Mouse (Mus musculus) C2C12 (cell line): ENCODE data around the gene Olfr1358. TPM values are rescaled to one million over a fixed set of nuclear protein-coding genes. Genes with fewer than 3 reads are reported as not detected.

ENCODE experiments used
- H3K27me3 ChIP-seq: one replicate; pipeline ENCODE4 v1.6.1; 2011; ENCODE audit not compliant: control insufficient read depth, insufficient read depth, insufficient read length
- H3K36me3 ChIP-seq: one replicate; pipeline ENCODE4 v1.6.1; 2011; ENCODE audit not compliant: control insufficient read depth, insufficient read depth
- H3K4me3 ChIP-seq: one replicate; pipeline ENCODE4 v1.5.1; 2011; ENCODE audit warnings: mild to moderate bottlenecking, control low read depth; ENCODE audit not compliant: poor library complexity, insufficient read depth, severe bottlenecking
- H3K79me2 ChIP-seq: one replicate; pipeline ENCODE4 v1.6.1; 2011; ENCODE audit not compliant: control insufficient read depth, insufficient read depth
- H3K79me3 ChIP-seq: one replicate; pipeline ENCODE4 v1.6.1; 2011; ENCODE audit warnings: low read depth, control low read depth
- H3ac ChIP-seq: one replicate; pipeline ENCODE3; 2011; ENCODE audit warnings: low read depth; ENCODE audit not compliant: control insufficient read depth, insufficient read length
- CEBPB ChIP-seq: IDR thresholded peaks from one replicate; pipeline ENCODE4 v1.6.1; 2011; ENCODE audit warnings: low read depth, mild to moderate bottlenecking, control low read depth, moderate library complexity
- CTCF ChIP-seq: IDR thresholded peaks from one replicate; pipeline ENCODE4 v1.5.1; 2011; ENCODE audit not compliant: control insufficient read depth, insufficient read depth, insufficient read length
- FOSL1 ChIP-seq: IDR thresholded peaks from one replicate; pipeline ENCODE4 v1.8.0; 2011; ENCODE audit warnings: mild to moderate bottlenecking, low read length; ENCODE audit not compliant: poor library complexity, insufficient read depth, severe bottlenecking
- MAX ChIP-seq: IDR thresholded peaks from one replicate; pipeline ENCODE4 v1.6.1; 2011; ENCODE audit warnings: mild to moderate bottlenecking, control low read depth
- MYOD1 ChIP-seq: IDR thresholded peaks from one replicate; pipeline ENCODE4 v1.6.1; 2011; ENCODE audit warnings: low read depth; ENCODE audit not compliant: control insufficient read depth, insufficient read length
- MYOG ChIP-seq: IDR thresholded peaks from one replicate; pipeline ENCODE4 v1.6.1; 2011; ENCODE audit not compliant: control insufficient read depth, insufficient read length; ENCODE audit errors: extremely low read depth
- USF1 ChIP-seq: IDR thresholded peaks from one replicate; pipeline ENCODE4 v1.6.1; 2011; ENCODE audit warnings: low read depth, mild to moderate bottlenecking, control low read depth, moderate library complexity
- microRNA-seq: library from miRNA; unstranded; fragments of <30 nt; microRNA quantifications from one replicate; pipeline ENCODE4, GENCODE M21; 2019; ENCODE audit warnings: borderline microRNAs expressed
- polyA plus RNA-seq: library from polyadenylated mRNA; unstranded; fragments of >200 nt; fragmentation: generic; extraction: Trizol; gene quantifications from one replicate; pipeline ENCODE4 v1.2.1, GENCODE M21; 2012; ENCODE audit warnings: missing spikeins

Gene Olfr1358
- polyA plus RNA-seq, 1 experiment = not detected

DNA sequence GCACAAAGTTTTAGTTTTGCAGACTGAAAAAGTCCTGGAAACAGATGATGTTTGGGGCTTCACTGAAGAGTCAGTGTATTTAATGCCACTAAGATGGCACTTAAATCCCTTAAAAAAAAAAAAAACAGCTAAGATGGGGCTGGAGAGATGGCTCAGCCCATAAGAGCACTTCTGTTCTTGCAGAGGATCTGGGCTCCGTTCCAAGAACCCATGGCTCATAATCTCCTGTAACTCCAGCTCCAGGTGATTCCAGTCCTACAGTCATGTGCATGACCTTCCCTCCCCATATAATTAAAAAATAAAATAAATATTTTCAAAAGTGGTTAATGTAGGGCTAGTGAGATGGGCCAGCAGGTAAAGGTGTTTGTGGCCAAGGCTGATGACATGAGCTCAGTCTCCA is 47.8 kb downstream of the Olfr1358 start:
- no peaks in the 10 kb centered on the region for H3K79me2 ChIP-seq
- no peaks in the 10 kb centered on the region for H3K79me3 ChIP-seq
- no peak overlapping the region for H3K4me3 ChIP-seq
- no peak overlapping the region for H3ac ChIP-seq
- no peaks in the 10 kb centered on the region for H3K36me3 ChIP-seq
- TF ChIP-seq MYOG (no peak), MAX (no peak), MYOD1 (no peak), CEBPB (no peak), USF1 (no peak), CTCF (no peak), FOSL1 (no peak)
- no peaks in the 10 kb centered on the region for H3K27me3 ChIP-seq

DNA sequence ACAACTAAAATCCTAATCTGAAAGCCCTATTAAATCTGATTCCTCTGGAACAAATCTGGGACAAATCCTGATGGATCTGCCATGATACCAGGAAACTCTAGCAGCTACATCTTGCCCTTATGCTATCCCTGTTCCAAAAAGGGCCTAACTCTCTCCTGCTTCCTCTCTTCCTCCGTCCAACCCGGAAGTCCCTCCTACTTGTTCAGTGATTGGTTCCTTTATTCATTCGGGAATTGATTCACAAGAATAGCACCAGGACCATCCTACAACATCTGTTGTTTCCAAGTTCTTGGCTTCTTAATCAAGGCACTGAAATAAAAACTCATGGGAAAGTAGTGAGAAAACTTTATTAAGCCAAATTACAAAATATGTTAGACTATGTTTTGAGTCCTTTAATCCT is 52.0 kb downstream of the Olfr1358 start:
- H3K79me2 ChIP-seq = no peaks in the 10 kb centered on the region
- H3K27me3 ChIP-seq = no peaks in the 10 kb centered on the region
- TF ChIP-seq CTCF (no peak), MAX (no peak), MYOD1 (no peak), MYOG (no peak), FOSL1 (no peak), USF1 (no peak), CEBPB (no peak)
- H3K79me3 ChIP-seq = no peaks in the 10 kb centered on the region
- no peaks in the 10 kb centered on the region for H3K36me3 ChIP-seq
- H3ac ChIP-seq = no peak overlapping the region
- H3K4me3 ChIP-seq = no peak overlapping the region

DNA sequence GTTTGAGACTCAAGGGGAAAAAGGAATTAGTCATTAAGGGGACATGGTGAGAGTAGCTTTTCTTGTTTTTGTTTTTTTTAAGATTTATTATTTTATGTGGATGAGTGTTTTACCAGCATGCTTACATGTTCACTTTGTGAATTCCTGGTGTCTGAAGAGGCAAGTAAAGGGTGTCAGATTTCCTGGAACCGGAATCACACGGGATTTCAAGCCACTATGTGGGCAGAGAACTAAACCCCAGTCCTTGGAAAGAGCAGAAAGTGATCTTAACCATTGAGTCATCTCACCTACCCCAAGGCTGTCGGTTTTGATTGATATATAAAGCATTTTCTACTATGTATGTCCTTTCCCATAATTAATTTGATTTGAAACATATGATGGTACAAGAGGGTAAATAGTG is 52.5 kb downstream of the Olfr1358 start:
- H3K79me2 ChIP-seq = no peaks in the 10 kb centered on the region
- no peaks in the 10 kb centered on the region for H3K79me3 ChIP-seq
- H3K36me3 ChIP-seq = no peaks in the 10 kb centered on the region
- H3K27me3 ChIP-seq = no peaks in the 10 kb centered on the region
- H3ac ChIP-seq = no peak overlapping the region
- TF ChIP-seq MYOD1 = no peak
- no peak for TF ChIP-seq USF1
- TF ChIP-seq CTCF = no peak
- TF ChIP-seq MYOG = no peak
- TF ChIP-seq MAX = no peak
- no peak for TF ChIP-seq FOSL1
- TF ChIP-seq CEBPB = no peak
- H3K4me3 ChIP-seq = no peak overlapping the region

Small RNAs within 50 kb of the gene (microRNA-seq; reads per million reads assigned to microRNA genes)
- gene Gm27541 = not detected

Other genes starting within 250 kb of the Olfr1358 start
- gene Agpat3, start 164.9 kb upstream of the Olfr1358 start, polyA plus RNA-seq = 95.0 TPM
- gene Rrp1, start 104.4 kb upstream of the Olfr1358 start, polyA plus RNA-seq = 154 TPM
- gene Cstb, start 91.8 kb upstream of the Olfr1358 start, polyA plus RNA-seq = 355 TPM
- 10.6 TPM for gene Pdxk, start 52.5 kb upstream of the Olfr1358 start, polyA plus RNA-seq
- gene Ilvbl, start 56.9 kb downstream of the Olfr1358 start, polyA plus RNA-seq = 23.7 TPM
- 37.2 TPM for gene Syde1, start 74.5 kb downstream of the Olfr1358 start, polyA plus RNA-seq
- not detected for gene Olfr1357, start 100.6 kb downstream of the Olfr1358 start, polyA plus RNA-seq
- not detected for gene Casp14, start 200.9 kb downstream of the Olfr1358 start, polyA plus RNA-seq
- not detected for gene Ccdc105, start 235.6 kb downstream of the Olfr1358 start, polyA plus RNA-seq